Mouse (Mus musculus): ENCODE results near the gene 1600002K03Rik.
"Not testable (repeated sequence)": the region's sequence is repeated elsewhere in the genome, so short reads cannot be mapped to it uniquely, and the experiment has no call there.

Gene 1600002K03Rik

DNA sequence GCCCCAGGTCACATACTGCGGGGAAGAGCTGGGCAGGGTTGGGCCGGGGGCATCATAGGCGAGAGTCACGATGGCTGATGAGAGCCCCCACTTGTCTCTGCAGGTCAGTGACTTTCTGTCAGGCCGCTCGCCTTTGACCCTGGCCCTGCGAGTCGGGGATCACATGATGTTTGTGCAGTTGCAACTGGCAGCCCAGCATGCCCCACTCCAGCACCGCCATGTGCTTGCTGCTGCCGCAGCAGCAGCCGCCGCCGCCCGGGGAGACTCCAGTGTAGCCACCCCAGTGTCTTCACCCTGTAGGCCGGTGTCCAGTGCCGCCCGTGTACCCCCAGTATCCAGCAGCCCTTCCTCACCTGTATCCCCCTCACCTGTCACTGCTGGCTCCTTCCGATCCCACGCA is 19.0 kb upstream of the 1600002K03Rik start:
- no peak for DNase-seq (ENCODE audit: low spot score in 2 of 2)

DNA sequence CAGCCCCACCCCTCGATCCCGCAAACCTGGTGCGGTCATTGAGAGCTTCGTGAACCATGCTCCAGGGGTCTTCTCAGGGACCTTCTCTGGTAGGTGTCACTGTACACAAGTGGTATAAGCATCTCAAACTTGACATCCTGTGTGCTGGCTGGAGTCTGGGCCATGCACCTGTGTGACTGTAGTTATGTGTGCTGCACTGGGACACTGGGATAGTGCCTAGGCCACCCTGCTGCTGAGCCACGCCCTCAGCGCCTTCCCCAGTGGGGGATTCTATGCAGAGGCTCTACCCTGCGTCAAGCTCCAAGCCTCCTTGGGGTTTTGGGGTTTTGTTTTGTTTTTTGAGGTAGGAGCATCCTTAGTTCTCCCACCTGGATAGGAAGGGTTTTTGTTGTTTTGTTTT is 18.4 kb upstream of the 1600002K03Rik start:
- DNase-seq (ENCODE audit: low spot score in 2 of 2), result no peak

DNA sequence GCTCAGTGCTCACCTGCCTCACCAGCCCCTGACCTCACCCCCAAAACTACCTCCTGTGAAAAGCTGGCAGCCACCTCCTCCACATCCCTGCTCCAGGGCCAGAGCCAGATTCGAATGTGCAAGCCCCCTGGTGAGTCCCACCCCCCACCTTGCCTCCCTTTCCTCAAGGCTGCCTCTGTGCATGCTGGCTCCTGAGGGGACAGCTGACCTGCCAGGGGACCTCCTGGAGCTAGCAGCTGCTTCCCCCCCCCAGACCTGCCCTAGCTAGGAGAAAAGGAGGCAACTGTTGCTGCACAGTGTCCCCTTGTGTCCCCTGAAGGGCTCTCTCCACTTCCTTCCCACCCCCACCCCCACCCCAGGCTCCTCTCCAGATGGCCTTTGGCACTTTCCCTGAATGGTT is 17.5 kb upstream of the 1600002K03Rik start:
- DNase-seq (ENCODE audit: low spot score in 2 of 2), result no peak

DNA sequence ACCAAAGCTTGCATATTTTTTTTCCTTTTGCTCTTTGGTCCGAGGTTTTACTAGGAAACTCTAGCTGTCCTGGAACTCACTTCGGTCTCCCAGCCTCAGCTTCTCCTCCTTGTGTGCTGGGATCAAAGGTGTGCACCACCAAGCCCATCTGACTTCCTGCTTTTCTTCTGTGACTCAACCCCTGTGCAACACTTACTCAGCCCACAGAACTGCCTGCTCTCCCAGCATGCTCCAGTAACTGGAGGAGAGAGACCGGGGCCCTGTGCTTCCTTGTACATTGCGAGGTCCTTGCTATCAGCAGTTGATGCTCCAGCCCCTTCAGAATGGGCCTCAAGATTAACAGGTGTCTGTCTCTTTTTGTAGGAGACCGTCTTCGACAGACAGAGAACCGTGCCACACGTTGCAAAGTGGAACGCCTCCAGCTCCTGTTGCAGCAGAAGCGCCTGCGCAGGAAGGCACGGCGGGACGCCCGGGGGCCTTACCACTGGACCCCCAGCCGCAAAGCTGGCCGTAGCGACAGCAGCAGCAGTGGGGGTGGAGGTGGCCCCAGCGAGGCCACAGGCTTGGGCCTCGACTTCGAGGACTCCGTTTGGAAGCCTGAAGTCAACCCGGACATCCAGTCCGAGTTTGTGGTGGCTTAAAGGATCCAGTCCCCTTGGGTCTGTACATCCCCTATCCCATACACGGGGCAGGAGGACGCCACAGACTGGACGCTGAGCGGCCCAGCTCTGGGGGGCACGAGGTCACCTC is 16.6 kb upstream of the 1600002K03Rik start:
- no peak for DNase-seq (ENCODE audit: low spot score in 2 of 2)

DNA sequence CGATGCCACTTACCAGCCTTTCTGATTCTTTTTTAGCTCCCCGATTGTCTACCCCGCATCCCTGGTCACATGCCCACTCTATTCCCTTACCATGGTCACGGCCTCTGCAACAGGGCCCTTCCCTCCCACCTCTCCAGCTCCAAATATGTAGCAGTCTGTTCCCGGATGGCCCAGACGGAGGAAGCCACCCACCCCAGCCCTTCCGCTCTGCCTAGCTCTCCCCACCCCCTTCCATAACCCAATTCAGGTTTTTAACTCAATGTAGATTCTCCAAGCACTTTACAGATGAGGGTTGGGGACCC is 16.0 kb upstream of the 1600002K03Rik start:
- no peak for DNase-seq (ENCODE audit: low spot score in 2 of 2)

DNA sequence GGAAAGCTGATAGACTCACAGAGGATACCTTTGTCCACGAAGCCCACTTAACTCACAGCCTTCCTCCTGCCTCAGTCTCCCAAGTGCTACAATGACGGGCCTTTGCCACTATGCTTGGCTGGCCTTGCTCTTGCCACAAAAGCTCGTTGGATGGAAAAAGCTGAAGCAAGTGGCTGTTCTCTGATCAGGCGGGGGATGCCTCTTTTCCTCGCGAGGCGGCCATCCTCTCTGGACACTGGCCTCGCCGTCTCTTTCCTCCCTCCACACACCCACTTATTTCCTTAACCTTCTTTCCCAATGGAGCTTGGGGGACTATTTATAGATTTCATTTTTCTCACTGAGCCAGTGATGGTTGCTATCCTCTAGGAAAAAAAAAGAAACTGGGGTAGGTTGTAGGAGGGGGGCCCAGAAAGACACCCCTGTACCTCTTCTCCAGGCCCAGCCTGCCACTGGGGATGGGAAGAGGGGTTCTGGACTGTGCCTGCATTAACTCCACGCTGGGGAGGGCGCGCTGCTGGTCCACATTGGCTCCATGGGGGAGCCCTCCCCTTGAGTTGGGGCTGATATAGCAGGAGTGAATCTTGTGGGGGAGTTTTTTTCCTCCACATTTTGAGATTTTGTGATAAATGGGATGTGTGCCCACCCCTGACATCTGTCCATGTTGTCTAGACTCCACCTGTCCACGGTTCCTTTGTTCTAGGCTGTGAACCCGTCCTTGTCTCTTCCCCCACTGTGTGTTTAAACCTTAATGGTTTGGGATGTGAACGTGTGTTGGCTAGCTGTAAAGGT is 15.4 kb upstream of the 1600002K03Rik start:
- no peak for DNase-seq (ENCODE audit: low spot score in 2 of 2)

DNA sequence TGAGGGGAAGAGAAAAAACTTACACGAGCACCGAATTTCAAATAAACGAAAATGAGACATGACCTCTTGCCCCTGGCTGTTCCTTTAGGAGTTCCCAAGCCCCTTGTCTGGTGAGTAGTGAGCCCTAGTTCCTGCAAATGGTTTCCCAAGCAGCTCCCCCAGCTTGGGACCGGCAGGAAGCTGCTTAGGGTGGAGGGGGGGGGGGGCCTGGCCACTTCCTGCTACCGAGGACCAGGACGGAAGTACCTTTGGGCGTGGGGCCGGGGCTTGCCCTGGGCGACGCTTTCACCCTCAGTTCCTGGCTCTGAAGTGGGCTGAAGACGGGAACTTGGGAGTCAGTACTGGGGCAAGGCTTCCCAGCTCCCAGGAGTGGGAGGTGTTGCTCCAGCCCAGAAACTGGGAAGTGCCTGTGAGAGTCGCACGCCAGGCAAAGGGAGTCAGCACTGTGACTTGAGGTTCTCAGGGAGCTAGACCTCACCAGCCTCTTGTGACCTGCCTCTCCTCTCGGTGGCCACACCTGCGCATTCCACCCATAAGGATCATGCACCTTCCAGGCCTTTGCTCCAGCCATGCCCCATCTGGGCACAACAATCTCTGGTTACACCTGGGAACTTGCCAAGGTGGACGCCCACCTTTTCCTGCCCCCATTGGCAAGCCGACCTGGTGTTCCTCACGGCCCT is 14.3 kb upstream of the 1600002K03Rik start:
- DNase-seq (ENCODE audit: low spot score in 2 of 2), result peak; percentile 61 to 75

DNA sequence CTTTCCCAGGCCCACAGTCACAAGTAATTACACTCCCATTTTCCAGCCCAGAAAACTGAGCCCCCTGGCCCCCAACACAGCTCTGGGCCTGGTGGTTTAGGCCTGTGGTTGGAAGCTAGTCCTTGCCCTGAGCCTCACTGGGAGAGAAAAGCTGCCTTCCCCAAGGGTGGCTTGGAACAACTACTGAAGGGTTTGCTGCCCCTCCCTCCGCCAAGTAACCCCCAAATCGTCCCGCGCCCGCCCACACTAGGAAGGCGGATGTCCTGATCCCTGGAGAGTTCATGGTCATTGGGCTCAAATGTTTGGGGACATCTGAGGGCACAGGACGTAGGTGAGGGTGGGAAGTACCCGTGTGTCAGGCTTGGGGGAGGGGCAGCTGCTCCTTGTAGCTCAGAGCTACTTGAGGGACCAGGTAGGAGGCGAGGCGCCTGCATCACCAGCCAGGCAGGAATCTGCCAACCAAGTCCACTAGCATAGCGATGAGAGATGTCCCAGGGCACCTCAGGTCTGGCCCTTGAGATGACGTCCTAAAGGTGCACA is 13.7 kb upstream of the 1600002K03Rik start:
- peak in 1 of 2 experiments; percentile 39 for DNase-seq (ENCODE audit: low spot score in 2 of 2)

DNA sequence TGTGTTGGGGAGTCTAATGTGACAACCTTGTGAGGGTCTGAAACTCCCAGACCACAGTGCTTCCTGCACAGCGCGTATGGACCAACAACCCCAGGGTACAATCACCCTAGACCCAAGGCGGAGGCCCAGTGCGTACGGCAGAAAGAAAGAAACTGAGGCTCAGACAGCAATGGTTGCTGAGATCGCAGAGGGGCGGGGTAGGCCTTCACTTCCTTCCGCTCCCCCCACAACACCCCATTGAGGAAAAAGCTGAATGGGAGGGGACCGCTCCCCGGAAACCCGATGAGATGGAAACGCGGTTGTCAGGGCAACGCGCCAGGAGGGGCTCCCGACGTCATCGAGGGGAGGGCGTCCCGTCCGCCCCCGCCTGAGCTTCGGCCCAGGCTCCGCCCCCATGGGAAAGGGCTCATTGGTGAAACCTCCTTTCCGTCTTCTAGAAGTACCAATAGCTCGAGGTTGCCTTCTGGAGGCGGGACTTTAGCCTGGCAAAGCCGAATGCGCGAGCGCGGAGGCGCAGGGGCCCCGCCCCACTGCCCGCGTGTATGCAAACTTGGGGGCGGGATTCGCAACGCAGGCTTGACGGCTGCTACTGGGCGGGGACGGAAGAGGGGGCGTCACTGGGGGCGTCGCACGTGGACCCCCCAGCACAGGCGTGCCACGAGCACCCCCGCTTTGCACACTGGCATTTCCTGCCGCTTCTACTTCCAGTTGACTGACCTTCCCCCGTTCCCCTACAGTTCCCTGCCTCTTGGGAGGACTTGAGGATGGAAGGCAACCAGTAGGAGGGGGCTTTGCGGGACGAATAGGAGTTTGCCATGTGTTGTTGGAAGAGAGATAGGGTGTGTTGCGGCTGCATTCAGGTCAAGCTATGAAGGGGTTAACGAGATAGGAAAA is 12.9 kb upstream of the 1600002K03Rik start:
- peak; percentile 98 to 99 for DNase-seq (ENCODE audit: low spot score in 2 of 2)

DNA sequence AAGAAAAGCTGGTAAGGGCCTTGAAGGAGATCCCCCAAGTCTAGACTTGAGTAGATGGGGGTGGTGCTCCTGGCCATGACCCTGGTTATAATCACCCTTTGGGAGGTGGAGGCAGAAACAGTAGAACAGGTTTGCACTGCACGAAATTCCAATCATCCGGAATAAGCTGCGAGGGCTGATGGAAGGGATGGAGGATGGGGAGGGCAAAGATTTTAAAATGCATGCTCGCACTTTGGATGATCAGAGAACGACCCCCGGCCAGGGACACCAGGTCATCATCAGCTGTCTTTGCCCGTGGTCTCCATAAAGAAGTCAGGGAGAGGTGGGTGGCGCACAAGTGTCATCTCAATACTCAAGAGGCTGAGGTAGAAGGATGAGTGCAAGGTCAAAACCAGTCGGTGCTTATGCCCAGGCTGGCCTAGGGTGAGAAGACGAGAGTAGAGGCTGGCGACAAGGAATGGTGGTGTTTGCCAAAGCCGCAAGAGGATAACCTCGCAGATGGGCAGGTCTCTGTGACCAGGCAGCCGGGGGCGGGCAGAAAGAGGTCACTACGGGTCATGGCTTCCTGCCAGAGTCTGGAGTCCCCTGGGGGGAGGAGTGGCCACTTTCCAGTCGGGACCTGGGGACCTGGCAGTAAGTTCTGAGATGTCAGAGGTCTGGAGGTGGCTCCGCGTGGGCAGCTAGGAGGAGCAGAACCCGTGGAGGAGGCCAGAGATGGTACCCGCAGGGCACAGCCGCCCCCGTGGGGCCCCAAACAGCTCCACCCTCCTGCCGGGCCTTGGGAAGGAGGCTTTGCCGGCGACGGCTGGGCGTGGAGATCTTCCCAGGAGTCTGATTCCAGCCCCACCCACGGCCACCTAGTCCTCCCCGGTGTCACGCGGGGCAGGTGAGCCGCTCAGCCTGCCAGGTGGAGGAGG is 12.0 kb upstream of the 1600002K03Rik start:
- peak; percentile 85 to 91 for DNase-seq (ENCODE audit: low spot score in 2 of 2)

DNA sequence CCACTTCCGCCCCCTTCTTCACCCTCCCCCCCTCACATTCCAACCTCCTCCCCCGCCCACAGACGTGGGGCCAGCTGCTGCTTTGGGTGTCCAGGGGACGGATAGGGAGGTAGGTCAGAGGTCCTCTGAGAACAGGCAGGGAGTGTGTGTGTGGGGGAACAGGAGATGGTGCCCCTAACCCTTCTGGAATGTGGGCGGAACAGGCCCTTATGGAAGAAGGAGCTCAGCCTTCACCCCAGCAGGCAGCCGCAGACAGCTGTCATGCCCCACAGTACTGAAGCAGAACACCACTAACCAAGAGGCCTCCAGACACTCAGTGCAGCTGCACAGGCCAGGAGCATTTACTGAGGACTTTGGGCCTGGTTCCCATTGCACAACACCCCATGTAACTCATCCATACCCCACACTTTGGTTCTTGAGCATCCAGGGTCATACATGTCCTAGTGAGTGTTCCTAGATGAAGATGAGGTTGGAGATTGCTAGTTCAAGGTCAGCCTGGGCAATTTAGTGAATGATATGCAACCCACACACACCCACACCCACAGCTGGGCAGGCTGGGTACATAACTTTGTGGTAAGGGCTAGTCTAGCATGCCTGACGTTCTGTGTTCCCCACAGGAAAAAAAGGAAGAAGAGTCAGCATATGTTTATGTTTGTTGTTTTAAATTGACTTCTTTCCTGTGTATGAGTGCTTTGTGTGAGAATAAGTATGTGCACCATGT is 11.1 kb upstream of the 1600002K03Rik start:
- DNase-seq (ENCODE audit: low spot score in 2 of 2), result no peak

DNA sequence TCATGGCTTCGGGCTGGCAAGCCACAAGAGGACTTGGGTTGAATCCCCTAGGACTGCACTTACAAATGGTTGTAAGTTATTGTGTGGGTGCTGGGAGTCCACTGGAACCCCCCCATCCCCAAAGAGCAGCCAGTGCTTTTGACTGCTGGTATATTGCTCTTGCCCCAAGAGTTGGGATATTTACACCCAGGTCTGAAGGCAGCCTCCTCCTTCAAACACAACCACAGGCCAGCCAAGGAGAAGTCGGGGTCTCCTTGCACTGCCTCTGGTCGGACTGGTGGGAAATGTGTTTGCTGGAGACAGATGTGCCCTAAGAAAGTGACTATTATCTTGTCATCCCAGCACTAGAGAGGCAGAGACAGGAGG is 10.5 kb upstream of the 1600002K03Rik start:
- no peak for DNase-seq (ENCODE audit: low spot score in 2 of 2)

DNA sequence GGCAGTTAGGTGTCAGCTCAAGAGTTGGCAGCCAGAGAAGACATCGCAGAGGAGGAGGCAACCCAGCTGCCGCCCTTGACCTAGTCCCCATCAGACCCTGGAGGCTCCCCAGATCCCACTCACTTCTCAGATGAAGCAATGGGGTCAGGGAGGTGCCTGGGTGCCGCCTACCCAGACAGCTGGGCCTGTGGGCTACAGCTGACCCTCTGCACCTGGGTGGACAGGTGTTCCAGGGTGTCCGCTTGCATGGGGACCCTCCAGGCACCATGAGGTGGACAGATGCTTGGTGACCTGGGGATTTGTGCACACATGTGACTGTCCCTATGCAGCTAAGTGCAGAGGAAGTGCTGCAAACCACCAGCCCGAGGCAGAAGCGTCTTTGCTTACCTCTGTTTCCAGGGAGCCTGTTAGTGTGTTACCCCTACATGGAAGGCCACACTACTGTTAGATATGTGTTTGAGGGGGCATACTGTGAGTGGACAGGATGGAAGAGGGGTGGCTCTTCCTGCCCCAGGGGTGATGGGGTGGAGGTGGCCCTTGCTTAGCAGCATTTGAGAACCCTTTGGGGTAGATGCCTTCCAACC is 9.9 kb upstream of the 1600002K03Rik start:
- no peak for DNase-seq (ENCODE audit: low spot score in 2 of 2)

DNA sequence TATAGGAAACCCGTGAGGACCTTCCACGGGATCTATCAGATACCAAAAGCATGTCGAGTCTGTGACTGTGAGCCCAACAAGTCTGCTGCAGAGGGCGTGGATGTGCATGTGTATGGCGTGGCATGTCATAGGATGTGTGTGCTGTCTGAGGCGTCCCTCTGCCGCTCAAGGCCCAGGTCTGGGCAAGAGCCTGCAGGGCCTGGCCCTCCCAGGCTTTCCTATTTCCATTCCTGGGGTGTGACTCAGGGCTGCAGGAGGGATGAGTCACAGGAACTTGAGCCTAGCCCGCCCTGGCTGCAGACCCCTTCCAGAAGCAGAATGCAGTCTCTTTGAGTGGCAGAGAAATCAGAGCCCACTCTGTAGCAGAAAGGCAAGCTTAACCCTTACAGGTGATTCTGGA is 9.0 kb upstream of the 1600002K03Rik start:
- DNase-seq (ENCODE audit: low spot score in 2 of 2), result peak; percentile 59 to 75

DNA sequence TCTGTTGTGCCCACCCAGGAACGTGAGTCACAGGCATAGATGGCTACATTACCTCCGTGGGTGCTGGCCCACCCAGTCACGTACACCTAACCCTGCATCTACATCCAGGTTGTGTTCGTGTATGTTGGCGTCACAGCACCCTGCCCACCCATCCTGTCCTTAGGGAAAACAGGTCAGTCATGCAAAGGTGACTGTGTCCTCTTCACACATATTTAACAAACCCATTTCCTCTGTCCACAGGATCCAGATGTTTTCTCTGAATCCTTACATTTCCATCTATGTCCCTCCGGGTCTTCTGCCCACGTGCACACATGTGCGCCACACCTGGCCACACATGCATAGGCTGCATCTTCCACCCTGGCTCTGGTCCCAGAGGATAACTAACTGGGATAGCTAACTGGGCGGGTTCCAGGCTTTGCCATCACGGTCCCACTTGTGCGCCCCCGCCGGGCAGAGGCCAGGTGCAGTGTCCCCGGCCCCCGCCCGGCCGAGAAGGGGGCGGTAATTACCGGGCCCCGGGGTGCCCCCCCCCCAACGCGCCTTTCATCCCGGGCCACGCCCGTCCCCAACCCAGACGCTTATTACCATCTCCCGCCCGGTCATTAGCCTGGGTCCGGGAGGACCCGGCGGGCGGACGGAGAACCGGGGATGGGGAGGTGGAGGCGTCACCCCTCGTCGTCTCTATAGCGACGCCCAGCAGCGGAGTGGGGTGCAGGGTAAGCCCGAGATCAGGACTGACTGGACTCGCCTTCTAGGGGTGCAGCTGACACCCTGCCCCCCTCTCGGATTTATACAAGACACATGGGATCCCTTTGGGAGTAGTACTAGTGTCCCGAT is 8.4 kb upstream of the 1600002K03Rik start:
- DNase-seq (ENCODE audit: low spot score in 2 of 2), result no peak

DNA sequence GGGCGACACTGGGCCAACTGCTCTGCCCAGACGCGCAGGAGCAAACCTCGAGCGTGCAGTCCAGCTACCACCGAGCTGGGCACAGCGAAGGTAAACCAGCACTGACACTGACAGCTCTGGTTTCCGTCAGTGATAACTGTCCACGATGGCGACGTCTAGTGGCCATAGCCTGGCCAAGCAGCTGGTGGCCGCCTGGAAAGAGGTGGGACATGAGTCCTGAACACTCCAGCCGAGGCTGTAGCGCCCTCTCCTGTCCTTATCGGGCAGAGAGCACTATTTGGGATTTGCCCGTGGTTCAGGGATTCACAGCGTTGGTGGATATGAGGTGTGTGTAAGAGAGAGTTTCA is 7.8 kb upstream of the 1600002K03Rik start:
- peak; percentile 95 to 97 for DNase-seq (ENCODE audit: low spot score in 2 of 2)

DNA sequence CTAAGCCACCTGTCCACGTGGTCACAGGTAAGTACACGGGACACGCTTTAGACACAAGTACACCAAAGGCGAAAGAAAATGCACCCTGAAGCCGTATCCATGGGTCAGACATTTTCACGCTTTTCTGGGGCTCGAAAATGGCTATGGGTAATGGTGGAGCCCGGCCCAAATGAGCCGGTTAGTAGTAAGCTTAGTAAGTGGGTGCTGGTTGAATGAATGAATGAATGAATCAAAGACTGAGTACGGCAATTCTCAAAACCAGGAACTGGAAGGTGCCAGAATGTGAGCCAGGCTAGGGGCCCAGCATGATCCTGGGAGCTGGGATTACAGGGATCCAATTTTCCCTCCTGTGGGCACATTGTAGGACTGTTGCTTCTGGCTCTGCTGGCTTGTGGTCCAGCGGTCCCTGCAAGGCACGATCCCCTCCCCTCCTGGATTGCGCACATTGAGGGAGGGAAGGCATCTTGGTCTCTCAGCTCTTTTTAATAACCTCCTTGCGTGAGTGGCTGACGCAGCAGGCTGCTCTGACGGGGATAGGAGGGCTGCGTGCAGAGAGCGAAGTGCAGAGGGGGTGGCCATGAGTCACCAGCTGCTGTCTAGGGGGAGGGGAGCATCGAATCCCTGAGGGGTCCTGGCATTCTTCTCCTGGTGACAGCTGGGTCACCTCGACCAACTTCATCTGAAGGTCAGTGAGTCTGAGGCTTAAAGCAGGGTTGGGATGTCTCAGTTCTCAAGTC is 7.2 kb upstream of the 1600002K03Rik start, which contains the start of gene Cirbp:
Gene Cirbp (plus strand): TSS at position 594 of the 737 bp plus-strand sequence.
- DNase-seq (ENCODE audit: low spot score in 2 of 2), result no peak

DNA sequence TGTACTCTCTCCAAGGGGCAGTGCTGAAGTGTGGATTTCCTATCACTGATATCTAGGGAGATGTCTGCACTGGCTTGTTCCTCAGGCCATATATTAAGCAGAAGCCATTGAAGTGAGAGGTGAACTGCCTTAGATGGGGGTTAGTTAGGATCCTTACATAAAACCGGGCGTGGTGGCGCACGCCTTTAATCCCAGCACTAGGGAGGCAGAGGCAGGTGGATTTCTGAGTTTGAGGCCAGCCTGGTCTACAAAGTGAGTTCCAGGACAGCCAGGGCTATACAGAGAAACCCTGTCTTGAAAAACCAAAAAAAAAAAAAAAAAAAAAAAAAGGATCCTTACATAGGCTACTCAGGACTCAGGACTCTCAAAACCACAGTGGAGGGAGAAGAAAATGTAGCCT is 6.6 kb upstream of the 1600002K03Rik start:
- DNase-seq (ENCODE audit: low spot score in 2 of 2), result not testable (repeated sequence)
